Mouse (Mus musculus) liver, postnatal 0 days (tissue): Measurements from ENCODE around the gene Galnt18. TPM values are rescaled to one million over a fixed set of nuclear protein-coding genes. Genes with fewer than 3 reads are reported as not detected.

ENCODE experiments used
- ATAC-seq: fragments of 200-750 bp; cut with Nextera tagmentation; 2 replicates; pipeline ENCODE4 v1.8.0; 2017; ENCODE audit warnings: mild to moderate bottlenecking, moderate library complexity
- DNase-seq: peaks from one replicate; pipeline ENCODE4 v3.0.0-alpha.2; 2016
- H3K27ac ChIP-seq: fragments of 300-500 bp; sonication (generic); 2 replicates; pipeline ENCODE4 v1.5.1; 2014; ENCODE audit warnings: antibody characterized with exemption, moderate library complexity, mild to moderate bottlenecking, low read depth
- H3K27me3 ChIP-seq: fragments of 300-500 bp; sonication (generic); 2 replicates; pipeline ENCODE4 v1.6.1; 2014; ENCODE audit warnings: low read length, control low read depth, mixed read lengths; ENCODE audit not compliant: insufficient read depth
- H3K36me3 ChIP-seq: fragments of 300-500 bp; sonication (generic); replicated peaks from 2 replicates; pipeline ENCODE4 v1.6.1; 2014; ENCODE audit warnings: mild to moderate bottlenecking, control low read depth, low read length, moderate library complexity, mixed read lengths; ENCODE audit not compliant: insufficient read depth
- H3K4me1 ChIP-seq: fragments of 300-500 bp; sonication (generic); 2 replicates; pipeline ENCODE4 v1.6.1; 2014; ENCODE audit warnings: antibody characterized with exemption, mild to moderate bottlenecking, control low read depth; ENCODE audit not compliant: insufficient read depth
- H3K4me2 ChIP-seq: fragments of 300-500 bp; sonication (generic); 2 replicates; pipeline ENCODE4 v1.6.1; 2014; ENCODE audit warnings: low read depth, mild to moderate bottlenecking, low read length, moderate library complexity, mixed read lengths
- H3K4me3 ChIP-seq: fragments of 300-500 bp; sonication (generic); 2 replicates; pipeline ENCODE4 v1.5.1; 2014; ENCODE audit warnings: low read depth, low read length
- H3K9ac ChIP-seq: fragments of 300-500 bp; sonication (generic); replicated peaks from 2 replicates; pipeline ENCODE4 v1.6.1; 2014; ENCODE audit warnings: mild to moderate bottlenecking, moderate library complexity
- H3K9me3 ChIP-seq: fragments of 300-500 bp; sonication (generic); 2 replicates; pipeline ENCODE4 v1.6.1; 2016; ENCODE audit warnings: mild to moderate bottlenecking, control low read depth, low read length, mixed read lengths
- CTCF ChIP-seq: sonication (generic); IDR thresholded peaks from 2 replicates; pipeline ENCODE4 v1.5.1; 2016; ENCODE audit warnings: antibody characterized with exemption, low read depth
- EP300 ChIP-seq: IDR thresholded peaks from 2 replicates; pipeline ENCODE4 v1.6.1; 2016; ENCODE audit warnings: antibody characterized with exemption, low read depth, mild to moderate bottlenecking
- WGBS: fragments of 180-500 bp; shearing (Covaris S2); extraction: QIAGEN DNeasy Blood & Tissue Kit; methylation state at CpG from one replicate; pipeline ENCODE4 v1.1.7; 2014; ENCODE audit not compliant: insufficient replicate concordance; 5-methylcytosine and 5-hydroxymethylcytosine counted together
- polyA plus RNA-seq: library from polyadenylated mRNA; unstranded; fragments of >200 nt; fragmentation: Nextera tagmentation; extraction: Ambion mirVana; gene quantifications from 2 replicates; pipeline ENCODE4 v1.2.1, GENCODE M21; 2015

Galnt18 gene
- polyA plus RNA-seq, 1 experiment from 2014 or later = 1.9 TPM

DNA sequence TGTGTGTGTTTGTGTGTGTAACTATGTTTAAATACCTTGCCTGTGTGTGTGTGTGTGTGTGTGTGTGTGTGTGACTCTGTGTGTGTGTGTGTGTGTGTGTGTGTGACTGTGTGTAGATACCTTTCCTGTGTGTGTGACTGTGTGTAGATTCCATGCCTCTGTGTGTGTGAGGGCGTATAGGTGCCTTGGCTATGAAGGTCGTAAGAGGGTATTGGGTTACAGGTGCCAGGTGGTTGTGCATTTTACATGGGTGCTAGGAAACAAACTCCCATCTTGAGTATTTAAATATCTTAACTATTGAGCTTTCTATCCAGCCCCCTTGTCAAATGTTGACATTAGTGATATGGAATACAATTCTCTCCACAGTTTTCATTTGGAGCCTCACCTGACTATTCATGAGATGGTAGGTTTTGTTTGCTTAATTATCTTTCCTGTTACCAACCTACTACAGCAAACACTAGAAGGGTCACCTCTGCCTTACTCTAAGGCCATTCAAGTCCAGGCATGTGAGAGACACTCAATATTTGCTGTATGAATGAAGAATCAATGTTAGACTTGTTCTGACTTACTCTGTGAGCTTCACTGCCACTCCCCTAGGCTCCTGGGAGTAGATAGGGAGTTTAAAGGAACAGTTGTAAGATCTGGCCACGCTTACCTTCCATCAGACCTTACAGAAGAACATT is 250.7 kb downstream of the Galnt18 start:
- DNase-seq (no peak), ATAC-seq (no peak)
- Histone ChIP-seq H3K27me3 (no peaks in the 10 kb centered on the region), H3K27ac (no peak overlapping the region), H3K4me2 (no peak overlapping the region), H3K4me1 (no peaks in the 10 kb centered on the region), H3K9me3 (no peaks in the 10 kb centered on the region), H3K4me3 (no peak overlapping the region), H3K9ac (no peak overlapping the region), H3K36me3 (no peaks in the 10 kb centered on the region)
- TF ChIP-seq EP300 (no peak), CTCF (no peak)
- 82% methylated on average over 3 of the region's 3 CpGs for WGBS

DNA sequence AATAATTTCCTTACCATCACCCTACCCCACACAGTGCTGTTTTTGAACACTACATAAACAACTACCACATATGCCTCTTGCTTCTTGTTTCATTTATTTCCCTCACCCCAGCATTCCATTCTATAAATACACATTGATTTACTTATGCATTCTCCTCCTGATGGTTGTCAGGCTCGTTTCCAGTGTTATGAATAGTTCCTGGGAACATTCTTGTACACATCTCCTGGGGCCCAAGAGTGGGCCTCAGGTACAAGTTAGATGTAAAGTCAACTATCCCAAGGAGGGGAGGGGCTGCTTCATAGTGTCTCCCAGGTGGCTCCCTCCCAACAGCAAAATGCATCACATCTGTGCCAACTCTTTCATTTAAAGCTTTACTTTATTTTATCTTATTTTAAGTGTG is 251.3 kb downstream of the Galnt18 start:
- DNase-seq = no peak

DNA sequence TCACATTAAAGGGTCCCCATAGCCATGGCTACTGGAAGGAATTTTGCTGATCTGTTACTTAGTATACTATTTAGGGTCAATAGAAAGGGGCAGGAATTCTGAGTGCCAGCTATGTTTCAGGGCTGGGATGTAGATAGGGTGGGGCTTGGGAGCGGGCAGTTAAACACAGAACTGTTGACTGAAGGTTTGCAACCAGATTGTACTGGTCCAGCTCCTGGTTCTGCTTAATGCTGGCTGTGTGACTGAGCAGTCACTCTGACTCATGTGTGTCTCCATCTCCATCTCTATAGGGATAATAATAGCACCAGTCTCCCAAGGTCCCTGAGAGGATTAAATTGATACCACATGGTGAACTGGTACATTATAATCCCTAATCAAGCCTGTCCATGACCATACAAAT is 258.9 kb downstream of the Galnt18 start:
- Histone ChIP-seq H3K9ac (no peak overlapping the region), H3K4me3 (no peak overlapping the region), H3K4me2 (no peak overlapping the region), H3K36me3 (no peaks in the 10 kb centered on the region), H3K27me3 (no peaks in the 10 kb centered on the region), H3K4me1 (no peaks in the 10 kb centered on the region), H3K9me3 (no peaks in the 10 kb centered on the region), H3K27ac (no peak overlapping the region)
- 74% methylated on average over 1 of the region's 1 CpGs for WGBS
- DNase-seq (no peak), ATAC-seq (no peak)
- TF ChIP-seq CTCF = no peak
- TF ChIP-seq EP300 = no peak

More for the DNA sequence above, 251.3 kb downstream of the Galnt18 start:
- TF ChIP-seq EP300 (no peak), CTCF (no peak)
- no peak overlapping the region for H3K27ac ChIP-seq
- H3K27me3 ChIP-seq = no peaks in the 10 kb centered on the region
- H3K4me3 ChIP-seq = no peak overlapping the region
- no peak for ATAC-seq
- H3K9me3 ChIP-seq = no peaks in the 10 kb centered on the region
- WGBS = 48% methylated on average over 1 of the region's 1 CpGs
- no peak overlapping the region for H3K9ac ChIP-seq
- no peak overlapping the region for H3K4me2 ChIP-seq
- no peaks in the 10 kb centered on the region for H3K4me1 ChIP-seq
- H3K36me3 ChIP-seq = no peaks in the 10 kb centered on the region

DNA sequence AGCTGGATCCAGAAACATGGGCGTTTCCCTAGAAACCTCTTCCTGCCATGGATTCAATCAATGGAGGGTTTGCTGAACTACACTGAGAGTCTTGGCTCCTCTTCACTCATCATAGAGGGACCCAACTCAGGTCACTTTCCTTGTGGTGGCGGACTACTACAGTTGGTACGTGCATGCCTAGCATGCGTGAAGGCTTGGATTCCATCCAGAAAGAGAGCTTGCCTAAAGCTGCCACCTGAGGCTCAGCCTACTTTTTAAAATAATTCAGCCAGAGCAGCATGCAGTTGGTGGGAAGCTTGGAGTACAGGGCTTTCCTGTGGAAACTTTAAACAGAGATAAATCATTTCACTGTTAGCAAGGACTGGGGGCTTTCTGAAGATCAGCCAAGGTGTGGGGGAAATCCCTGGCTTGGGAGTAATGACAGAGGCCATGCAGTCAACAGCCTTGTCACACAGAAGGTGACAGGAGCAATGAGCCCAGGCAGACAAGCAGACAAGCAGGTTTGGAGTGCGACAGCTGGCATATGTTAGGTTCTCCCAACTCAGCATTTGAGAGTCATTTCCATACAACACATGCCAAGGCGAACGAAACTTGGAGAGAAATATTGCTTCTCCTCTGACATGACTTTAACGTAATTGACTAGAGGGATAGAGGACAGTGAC is 261.1 kb downstream of the Galnt18 start:
- 78% methylated on average over 8 of the region's 8 CpGs for WGBS
- H3K9ac ChIP-seq = no peak overlapping the region

DNA sequence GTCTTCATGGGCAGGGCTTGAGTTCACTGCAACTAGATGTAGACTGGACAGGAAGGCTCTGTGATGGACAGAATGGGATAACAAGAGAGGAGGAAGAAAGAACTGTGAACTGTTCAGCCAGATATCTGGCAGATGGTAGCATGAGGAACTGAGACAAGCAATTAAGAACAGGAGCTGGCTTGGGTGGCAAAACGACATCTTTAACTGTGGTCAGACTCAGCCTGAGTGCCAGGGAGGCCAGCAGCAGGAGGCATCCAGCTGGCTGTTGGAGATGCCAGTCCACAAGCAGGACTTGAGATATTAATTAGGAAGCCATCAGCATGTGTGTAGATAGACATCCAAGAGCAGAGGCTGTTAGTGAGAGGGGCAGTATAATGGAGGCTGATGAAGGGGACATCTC is 262.9 kb downstream of the Galnt18 start:
- no peak overlapping the region for H3K9ac ChIP-seq
- H3K9me3 ChIP-seq = no peaks in the 10 kb centered on the region
- ATAC-seq (no peak), DNase-seq (no peak)
- no peak for TF ChIP-seq EP300
- TF ChIP-seq CTCF = no peak
- WGBS = 43% methylated on average over 1 of the region's 1 CpGs
- no peak overlapping the region for H3K4me3 ChIP-seq
- no peaks in the 10 kb centered on the region for H3K4me1 ChIP-seq
- no peak overlapping the region for H3K27ac ChIP-seq
- H3K27me3 ChIP-seq = no peaks in the 10 kb centered on the region
- no peaks in the 10 kb centered on the region for H3K36me3 ChIP-seq
- no peak overlapping the region for H3K4me2 ChIP-seq

More for the DNA sequence above, 261.1 kb downstream of the Galnt18 start:
- H3K4me1 ChIP-seq = no peaks in the 10 kb centered on the region
- DNase-seq = no peak
- ATAC-seq = no peak
- no peaks in the 10 kb centered on the region for H3K9me3 ChIP-seq
- no peak for TF ChIP-seq CTCF
- no peak for TF ChIP-seq EP300
- no peaks in the 10 kb centered on the region for H3K27me3 ChIP-seq
- H3K4me2 ChIP-seq = no peak overlapping the region
- no peak overlapping the region for H3K4me3 ChIP-seq
- H3K27ac ChIP-seq = no peak overlapping the region
- no peaks in the 10 kb centered on the region for H3K36me3 ChIP-seq

DNA sequence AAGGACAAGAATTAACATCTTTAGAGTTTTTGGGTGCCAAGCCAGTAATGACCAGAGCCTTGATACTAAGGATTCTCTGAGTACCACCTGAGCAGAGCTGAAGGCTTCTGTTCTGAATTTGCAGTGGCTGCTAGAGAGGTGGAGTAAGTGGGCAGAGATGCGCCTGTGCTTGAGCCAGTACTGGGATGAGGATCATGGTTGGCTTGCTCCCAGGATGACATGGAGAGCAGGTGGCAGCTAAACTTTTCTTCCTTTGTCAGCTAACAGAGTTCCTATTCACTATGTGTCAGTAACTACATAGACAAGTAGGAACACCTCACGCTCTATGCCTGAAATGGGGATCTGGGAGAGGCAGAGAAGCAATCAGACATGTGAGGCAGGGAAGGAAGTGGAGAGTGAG is 264.3 kb downstream of the Galnt18 start:
- Histone ChIP-seq H3K4me3 (no peak overlapping the region), H3K4me1 (no peaks in the 10 kb centered on the region), H3K9me3 (no peaks in the 10 kb centered on the region), H3K36me3 (no peaks in the 10 kb centered on the region), H3K4me2 (no peak overlapping the region), H3K27me3 (no peaks in the 10 kb centered on the region), H3K27ac (no peak overlapping the region), H3K9ac (no peak overlapping the region)
- WGBS = 79% methylated on average over 2 of the region's 2 CpGs
- no peak for TF ChIP-seq CTCF
- no peak for TF ChIP-seq EP300
- DNase-seq (no peak), ATAC-seq (no peak)
